Mouse (Mus musculus): Measurements from ENCODE around the gene D17H6S53E. TPM values are rescaled to one million over a fixed set of nuclear protein-coding genes. Genes with fewer than 3 reads are reported as not detected.

D17H6S53E gene
- polyA plus RNA-seq, 2 experiments from 2014 or later: 0.88 to 2.4 TPM

Other genes starting within 250 kb of the D17H6S53E start
- under 1 TPM; 0.16 to 0.74 TPM for gene Zbtb12, start 246.9 kb upstream of the D17H6S53E start, polyA plus RNA-seq (2017; shearing (Covaris generic))
- gene Gm20547, start 244.3 kb upstream of the D17H6S53E start, polyA plus RNA-seq (2017; shearing (Covaris generic)): not detected
- 1 to 10 TPM; 1.6 to 4.0 TPM for gene C2, start 228.1 kb upstream of the D17H6S53E start, polyA plus RNA-seq (2017; shearing (Covaris generic))
- 10 to 100 TPM; 60.3 to 72.7 TPM for gene Ehmt2, start 227.9 kb upstream of the D17H6S53E start, polyA plus RNA-seq (2017; shearing (Covaris generic))
- not detected for gene Slc44a4, start 211.9 kb upstream of the D17H6S53E start, polyA plus RNA-seq (2017; shearing (Covaris generic))
- 10 to 100 TPM; 55.1 to 60.0 TPM for gene Neu1, start 195.1 kb upstream of the D17H6S53E start, polyA plus RNA-seq (2017; shearing (Covaris generic))
- gene Hspa1b, start 167.1 kb upstream of the D17H6S53E start, polyA plus RNA-seq (2017; shearing (Covaris generic)): 10 to 100 TPM in 1 of 2 experiments, under 1 TPM in 1; 0.70 to 78.1 TPM
- 1 to 10 TPM in 1 of 2 experiments, not detected in 1; 2.5 TPM for gene Gm20481, start 156.5 kb upstream of the D17H6S53E start, polyA plus RNA-seq (2017; shearing (Covaris generic))
- 10 to 100 TPM in 1 of 2 experiments, not detected in 1; 18.3 TPM for gene Hspa1a, start 154.2 kb upstream of the D17H6S53E start, polyA plus RNA-seq (2017; shearing (Covaris generic))
- gene Hspa1l, start 153.7 kb upstream of the D17H6S53E start, polyA plus RNA-seq (2017; shearing (Covaris generic)): under 1 TPM; 0.27 to 0.50 TPM
- gene Lsm2, start 144.5 kb upstream of the D17H6S53E start, polyA plus RNA-seq (2017; shearing (Covaris generic)): 10 to 100 TPM; 79.0 to 93.1 TPM
- gene Vars, start 125.4 kb upstream of the D17H6S53E start, polyA plus RNA-seq (2017; shearing (Covaris generic)): 100 to 1,000 TPM; 126 to 153 TPM
- gene Vwa7, start 109.8 kb upstream of the D17H6S53E start, polyA plus RNA-seq (2017; shearing (Covaris generic)): under 1 TPM in 1 of 2 experiments, not detected in 1; 0.52 TPM
- under 1 TPM; 0.36 to 0.48 TPM for gene Sapcd1, start 98.4 kb upstream of the D17H6S53E start, polyA plus RNA-seq (2017; shearing (Covaris generic))
- gene Msh5, start 79.6 kb upstream of the D17H6S53E start, polyA plus RNA-seq (2017; shearing (Covaris generic)): 1 to 10 TPM in 1 of 2 experiments, under 1 TPM in 1; 0.87 to 2.6 TPM
- gene Clic1, start 76.4 kb upstream of the D17H6S53E start, polyA plus RNA-seq (2017; shearing (Covaris generic)): 100 to 1,000 TPM; 647 to 661 TPM
- gene Ddah2, start 67.3 kb upstream of the D17H6S53E start, polyA plus RNA-seq (2017; shearing (Covaris generic)): 1 to 10 TPM in 1 of 2 experiments, under 1 TPM in 1; 0.83 to 2.7 TPM
- not detected for gene Ly6g6c, start 61.0 kb upstream of the D17H6S53E start, polyA plus RNA-seq (2017; shearing (Covaris generic))
- not detected for gene Mpig6b, start 60.2 kb upstream of the D17H6S53E start, polyA plus RNA-seq (2017; shearing (Covaris generic))
- gene Ly6g6e, start 49.5 kb upstream of the D17H6S53E start, polyA plus RNA-seq (2017; shearing (Covaris generic)): under 1 TPM in 1 of 2 experiments, not detected in 1; 0.15 TPM
- not detected for gene Ly6g6d, start 48.3 kb upstream of the D17H6S53E start, polyA plus RNA-seq (2017; shearing (Covaris generic))
- under 1 TPM in 1 of 2 experiments, not detected in 1; 0.26 TPM for gene Ly6g6f, start 40.8 kb upstream of the D17H6S53E start, polyA plus RNA-seq (2017; shearing (Covaris generic))
- 10 to 100 TPM; 59.7 to 60.5 TPM for gene Abhd16a, start 37.1 kb upstream of the D17H6S53E start, polyA plus RNA-seq (2017; shearing (Covaris generic))
- gene Ly6g5c, start 18.1 kb upstream of the D17H6S53E start, polyA plus RNA-seq (2017; shearing (Covaris generic)): under 1 TPM in 1 of 2 experiments, not detected in 1; 0.36 TPM
- gene Ly6g5b, start 10.9 kb upstream of the D17H6S53E start, polyA plus RNA-seq (2017; shearing (Covaris generic)): 1 to 10 TPM; 3.4 to 9.5 TPM
- gene Gpank1, start 4.9 kb upstream of the D17H6S53E start, polyA plus RNA-seq (2017; shearing (Covaris generic)): 10 to 100 TPM; 53.8 to 59.4 TPM
- gene Csnk2b, start 4.3 kb upstream of the D17H6S53E start, polyA plus RNA-seq (2017; shearing (Covaris generic)): 100 to 1,000 TPM; 351 to 388 TPM
- under 1 TPM; 0.28 to 0.37 TPM for gene Apom, start 5.7 kb downstream of the D17H6S53E start, polyA plus RNA-seq (2017; shearing (Covaris generic))
- gene Bag6, start 8.8 kb downstream of the D17H6S53E start, polyA plus RNA-seq (2017; shearing (Covaris generic)): 10 to 100 TPM; 61.6 to 63.2 TPM
- 10 to 100 TPM; 33.4 to 33.5 TPM for gene Prrc2a, start 38.5 kb downstream of the D17H6S53E start, polyA plus RNA-seq (2017; shearing (Covaris generic))
- 10 to 100 TPM in 1 of 2 experiments, 1 to 10 TPM in 1; 5.5 to 18.3 TPM for gene Aif1, start 49.7 kb downstream of the D17H6S53E start, polyA plus RNA-seq (2017; shearing (Covaris generic))
- gene Lst1, start 62.1 kb downstream of the D17H6S53E start, polyA plus RNA-seq (2017; shearing (Covaris generic)): 10 to 100 TPM in 1 of 2 experiments, 1 to 10 TPM in 1; 8.9 to 14.6 TPM
- gene Ltb, start 68.1 kb downstream of the D17H6S53E start, polyA plus RNA-seq (2017; shearing (Covaris generic)): 1,000 to 10,000 TPM; 1,461 to 1,672 TPM
- 10 to 100 TPM; 27.9 to 30.5 TPM for gene Tnf, start 75.6 kb downstream of the D17H6S53E start, polyA plus RNA-seq (2017; shearing (Covaris generic))
- gene Lta, start 79.0 kb downstream of the D17H6S53E start, polyA plus RNA-seq (2017; shearing (Covaris generic)): 100 to 1,000 TPM in 1 of 2 experiments, 10 to 100 TPM in 1; 94.1 to 110 TPM
- gene Gm16181, start 94.5 kb downstream of the D17H6S53E start, polyA plus RNA-seq (2017; shearing (Covaris generic)): 1 to 10 TPM in 1 of 2 experiments, not detected in 1; 1.2 TPM
- 1 to 10 TPM; 4.2 to 9.7 TPM for gene Atp6v1g2, start 107.3 kb downstream of the D17H6S53E start, polyA plus RNA-seq (2017; shearing (Covaris generic))
- 10 to 100 TPM; 20.6 to 22.5 TPM for gene Nfkbil1, start 109.4 kb downstream of the D17H6S53E start, polyA plus RNA-seq (2017; shearing (Covaris generic))
- 100 to 1,000 TPM; 227 to 243 TPM for gene Ddx39b, start 115.4 kb downstream of the D17H6S53E start, polyA plus RNA-seq (2017; shearing (Covaris generic))
- gene H2-D1, start 136.4 kb downstream of the D17H6S53E start, polyA plus RNA-seq (2017; shearing (Covaris generic)): 1,000 to 10,000 TPM; 4,556 to 6,565 TPM
- under 1 TPM in 1 of 2 experiments, not detected in 1; 0.64 TPM for gene H2-Q1, start 194.0 kb downstream of the D17H6S53E start, polyA plus RNA-seq (2017; shearing (Covaris generic))
- gene H2-Q2, start 215.9 kb downstream of the D17H6S53E start, polyA plus RNA-seq (2017; shearing (Covaris generic)): 10 to 100 TPM; 10.9 to 18.5 TPM